Mouse (Mus musculus) layer of hippocampus, adult 8-10 months (tissue): ENCODE results near the gene Aldh1a2. TPM values are rescaled to one million over a fixed set of nuclear protein-coding genes. Genes with fewer than 3 reads are reported as not detected.

Source experiments
- DNase-seq, 2 experiments: peaks; one replicate each; pipeline ENCODE4 v3.0.0; 2022; ENCODE audit warnings: low spot score in 2 of 2
- total RNA-seq, 4 experiments: library from RNA; stranded (reverse); gene quantifications; 2 replicates each; pipeline ENCODE4 v1.2.4; 2022

Aldh1a2 gene
- 1 to 10 TPM; 6.8 to 9.7 (median 8.4) TPM for total RNA-seq

- DNase-seq: peak in 1 of 2 experiments; percentile 10
These were observed at the start of gene Aldh1a2 for GRCm38 (mm10) chr9:71215248-71216035. Aldh1a2 (plus strand) TSS chr9:71215789.

DNA sequence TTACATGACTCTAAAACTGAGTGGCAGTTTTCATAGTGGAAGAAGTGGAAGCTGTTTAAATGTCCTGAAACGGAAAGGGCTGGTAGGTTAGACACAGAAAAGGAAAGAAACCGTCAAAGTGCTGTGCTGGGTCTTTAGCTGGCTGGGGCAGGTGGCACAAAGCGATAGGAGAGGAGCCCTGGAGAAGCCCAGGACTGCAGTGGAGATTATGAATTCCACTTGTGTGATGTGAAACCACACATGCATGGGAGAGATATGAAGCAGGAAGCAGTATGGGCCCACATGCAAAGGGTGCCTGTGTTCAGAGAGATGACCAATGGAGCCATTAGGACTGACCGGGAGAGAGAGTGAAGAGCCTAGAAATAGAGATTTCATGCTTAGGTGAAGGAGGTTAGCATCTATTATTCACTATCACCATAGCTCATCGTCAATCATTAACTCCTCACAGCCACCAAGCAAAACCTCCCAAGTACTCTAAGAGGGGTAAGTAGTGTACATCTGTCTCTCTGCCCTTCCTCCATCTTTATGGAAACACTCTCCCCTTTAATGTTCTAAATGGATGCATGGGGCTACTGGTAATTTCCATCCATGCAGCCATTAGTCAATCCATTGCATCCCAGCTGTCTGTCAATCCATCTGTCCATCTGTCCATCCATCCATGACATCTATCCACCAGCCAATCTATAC is 49.4 kb upstream of the Aldh1a2 start:
- no peak for DNase-seq

- no peak for DNase-seq
These were observed 48.6 kb upstream of the Aldh1a2 start for GRCm38 (mm10) chr9:71166871-71167465.

- peak; percentile 23 to 26 for DNase-seq
These were observed 47.9 kb upstream of the Aldh1a2 start for GRCm38 (mm10) chr9:71167473-71168215.

DNA sequence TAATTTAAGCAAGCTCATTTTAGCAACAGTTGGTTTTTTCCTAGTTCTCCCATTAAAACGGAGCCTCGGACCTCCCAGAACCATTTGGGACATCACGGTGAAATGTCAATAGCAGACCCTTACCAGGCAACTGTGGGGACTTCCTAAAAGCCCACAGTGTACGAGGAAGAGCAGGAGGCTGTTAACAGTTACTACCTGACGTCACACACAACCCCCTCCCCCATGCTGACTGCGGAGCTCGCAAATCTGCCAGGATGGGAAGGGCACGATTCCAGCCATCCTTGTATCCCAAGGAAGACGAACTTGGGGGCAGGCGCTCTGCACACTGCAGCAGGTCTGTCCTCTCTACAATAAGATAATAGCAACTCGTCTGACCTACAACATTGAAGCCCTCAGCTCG is 47.1 kb upstream of the Aldh1a2 start, which contains the start of gene Aqp9:
Gene Aqp9, minus strand, starts transcription at position 172 of the 400 bp plus-strand sequence.
- no peak for DNase-seq

GRCm38 (mm10) chr9:71173533-71173932 is 42.1 kb upstream of the Aldh1a2 start:
- no peak for DNase-seq

- DNase-seq: no peak
These were observed 41.1 kb upstream of the Aldh1a2 start for GRCm38 (mm10) chr9:71174316-71174975.

GRCm38 (mm10) chr9:71175686-71176085 is 39.9 kb upstream of the Aldh1a2 start:
- no peak for DNase-seq

DNA sequence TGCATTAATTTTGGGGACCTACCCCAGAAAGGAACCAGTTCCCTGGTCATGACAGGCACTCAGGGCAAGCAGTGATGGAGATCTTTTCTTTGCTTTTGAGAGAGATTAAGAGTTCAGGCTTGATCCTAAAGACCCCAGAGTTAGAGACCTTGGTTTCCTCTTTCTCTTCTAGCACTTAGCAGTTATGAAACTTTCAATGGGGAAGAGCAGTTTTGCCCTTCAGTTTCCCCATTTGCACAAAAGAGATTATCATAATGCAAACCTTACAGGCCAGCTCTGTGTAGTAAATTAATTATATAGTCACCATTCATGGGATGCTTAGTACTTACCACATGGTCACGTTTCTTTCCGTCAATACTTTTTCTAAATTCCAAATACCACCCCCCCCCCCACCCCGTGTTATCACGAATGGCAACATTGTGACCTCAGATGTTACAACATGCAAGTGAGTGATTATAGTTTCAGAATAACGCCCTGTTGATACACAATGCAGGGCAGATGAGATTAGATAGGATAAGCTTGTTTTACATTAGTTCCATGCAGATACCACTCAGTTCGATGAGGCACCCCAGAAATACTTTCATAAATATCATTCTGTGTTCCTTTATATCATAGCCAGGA is 36.2 kb upstream of the Aldh1a2 start:
- no peak for DNase-seq

GRCm38 (mm10) chr9:71179964-71180700 is 35.5 kb upstream of the Aldh1a2 start:
- no peak for DNase-seq

DNA sequence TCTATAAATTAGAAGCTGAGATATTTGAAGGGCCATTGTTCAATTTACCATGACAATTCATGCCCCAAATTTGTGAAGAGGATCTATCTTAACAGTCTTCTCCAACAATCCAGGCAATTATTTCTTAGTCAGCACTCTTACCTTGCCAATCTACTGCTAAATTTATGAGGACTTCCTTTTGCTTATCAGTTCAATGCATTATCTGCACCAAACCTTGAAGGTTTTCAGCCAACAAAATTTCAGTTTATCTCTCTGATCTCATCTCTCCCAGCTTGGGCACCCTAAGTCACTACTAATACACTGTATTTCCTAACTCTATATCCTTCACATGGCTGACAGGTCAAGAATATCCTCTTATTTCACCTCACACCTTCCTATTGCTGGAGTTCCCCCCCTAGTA is 30.3 kb upstream of the Aldh1a2 start:
- no peak for DNase-seq

DNA sequence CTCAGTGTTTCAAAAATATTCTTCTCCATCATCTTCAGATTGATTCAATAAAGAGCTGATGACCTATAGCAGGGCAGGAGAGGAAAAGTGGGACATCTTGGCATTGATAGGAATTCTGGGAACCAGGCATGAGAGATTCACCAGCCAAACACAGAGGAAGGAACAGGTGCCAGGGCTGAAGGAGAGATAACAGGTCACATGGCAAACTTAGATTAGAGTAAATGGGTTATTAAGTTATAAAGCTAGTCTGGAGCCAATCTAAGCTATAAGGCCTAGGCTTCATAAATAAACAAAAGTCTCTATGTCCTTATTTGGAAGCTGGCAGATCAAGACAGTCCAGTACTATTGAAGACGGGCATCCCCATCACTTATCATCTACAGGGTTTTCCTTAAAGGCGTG is 29.8 kb upstream of the Aldh1a2 start:
- no peak for DNase-seq

GRCm38 (mm10) chr9:71187396-71187795 is 28.2 kb upstream of the Aldh1a2 start:
- no peak for DNase-seq

DNA sequence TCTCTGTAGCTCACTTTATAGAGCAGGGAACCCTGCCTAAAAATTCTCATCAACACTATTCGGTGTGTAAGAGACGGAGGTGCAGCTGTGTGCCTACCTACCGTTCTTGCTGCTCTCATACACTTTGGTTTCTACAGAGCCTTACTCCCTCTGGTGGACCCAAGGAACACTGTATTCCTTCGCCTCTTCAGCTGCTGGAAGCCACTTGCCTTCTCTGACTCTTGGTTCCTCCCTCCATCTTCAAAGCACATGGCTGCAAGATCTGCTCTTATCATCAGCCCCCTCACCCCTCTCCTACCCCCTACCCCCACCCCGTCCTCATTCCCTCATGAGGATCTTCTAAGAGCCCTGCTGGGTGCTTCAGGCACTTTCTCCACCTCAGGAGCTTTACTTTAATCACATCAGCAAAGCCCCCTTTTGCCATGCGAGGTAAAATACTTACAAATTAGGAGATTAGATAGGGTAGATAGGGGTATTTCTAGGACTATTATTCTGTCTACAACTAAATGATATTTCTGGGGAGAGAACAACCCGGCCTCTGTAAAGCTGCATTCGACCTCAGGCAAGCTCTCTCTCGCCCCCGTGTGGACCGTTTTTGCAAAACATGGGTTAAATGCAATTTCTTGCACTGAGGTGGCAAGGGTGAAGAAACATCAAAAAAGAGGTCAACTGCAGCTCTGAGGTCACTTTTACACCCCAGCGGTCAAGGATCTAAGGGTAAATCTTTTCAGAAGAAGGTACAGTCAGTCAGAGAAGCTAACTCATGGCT is 26.8 kb upstream of the Aldh1a2 start:
- DNase-seq: peak; percentile 8 to 66

DNA sequence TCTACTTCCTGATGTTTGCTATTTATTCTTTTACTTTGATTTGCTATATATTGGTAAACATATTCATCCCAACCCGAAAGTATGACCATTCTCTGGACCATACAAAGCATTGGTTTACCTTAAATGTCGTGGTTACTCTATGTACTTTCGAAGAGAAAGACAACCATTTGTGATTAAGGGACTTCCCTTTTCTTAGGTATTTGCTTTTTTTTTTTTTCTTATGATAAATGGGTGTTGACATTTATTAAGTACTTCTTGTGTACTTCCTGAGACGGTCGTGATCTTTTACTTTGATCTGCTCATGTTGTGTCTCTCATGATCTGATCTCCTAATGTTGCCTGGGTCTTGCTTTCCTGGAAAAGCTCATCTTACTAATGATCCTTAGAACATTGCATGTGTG is 16.8 kb upstream of the Aldh1a2 start:
- no peak for DNase-seq

GRCm38 (mm10) chr9:71202265-71202664 is 13.3 kb upstream of the Aldh1a2 start:
- no peak for DNase-seq

- no peak for DNase-seq
These were observed 6.3 kb upstream of the Aldh1a2 start for GRCm38 (mm10) chr9:71209299-71209698.

GRCm38 (mm10) chr9:71210870-71211269 is 4.7 kb upstream of the Aldh1a2 start:
- DNase-seq: peak in 1 of 2 experiments; percentile 47

DNA sequence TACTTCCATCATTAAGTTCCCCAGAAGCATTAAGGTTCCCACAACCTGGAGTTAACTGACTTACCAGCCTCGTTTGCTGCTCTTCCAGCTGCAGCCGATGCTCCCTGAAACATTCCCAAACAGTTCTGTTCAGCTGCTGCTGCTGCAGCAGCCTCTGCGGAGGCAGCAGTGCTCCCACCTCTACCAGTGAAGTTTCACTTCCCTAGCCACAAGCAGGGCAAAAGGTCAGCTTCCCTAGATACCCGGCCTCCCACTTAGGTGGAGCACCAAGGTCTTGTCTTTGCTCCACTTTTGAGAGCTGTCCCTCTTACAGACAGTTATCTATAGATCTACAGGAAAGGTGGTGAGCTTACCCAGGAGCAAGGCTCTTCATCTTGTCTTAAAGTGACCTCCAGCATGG is 2.0 kb upstream of the Aldh1a2 start:
- no peak for DNase-seq
